Mouse (Mus musculus): ENCODE results near the gene Mgea5. TPM values are rescaled to one million over a fixed set of nuclear protein-coding genes. Genes with fewer than 3 reads are reported as not detected.
A peak's percentile ranks its signal among the peaks of the same experiment; 100 is the strongest.
"Not testable (repeated sequence)": the region's sequence is repeated elsewhere in the genome, so short reads cannot be mapped to it uniquely, and the experiment has no call there.

Mgea5 gene
- total RNA-seq (2021): 84.7 and 93.9 TPM in 2 replicates
- long read RNA-seq, full-length matches to known transcripts: 41 of 64 reads
- long read RNA-seq, partial matches to known transcripts: 9 of 64 reads
- long read RNA-seq, other reads (novel, unspliced or antisense): 14 of 64 reads

DNA sequence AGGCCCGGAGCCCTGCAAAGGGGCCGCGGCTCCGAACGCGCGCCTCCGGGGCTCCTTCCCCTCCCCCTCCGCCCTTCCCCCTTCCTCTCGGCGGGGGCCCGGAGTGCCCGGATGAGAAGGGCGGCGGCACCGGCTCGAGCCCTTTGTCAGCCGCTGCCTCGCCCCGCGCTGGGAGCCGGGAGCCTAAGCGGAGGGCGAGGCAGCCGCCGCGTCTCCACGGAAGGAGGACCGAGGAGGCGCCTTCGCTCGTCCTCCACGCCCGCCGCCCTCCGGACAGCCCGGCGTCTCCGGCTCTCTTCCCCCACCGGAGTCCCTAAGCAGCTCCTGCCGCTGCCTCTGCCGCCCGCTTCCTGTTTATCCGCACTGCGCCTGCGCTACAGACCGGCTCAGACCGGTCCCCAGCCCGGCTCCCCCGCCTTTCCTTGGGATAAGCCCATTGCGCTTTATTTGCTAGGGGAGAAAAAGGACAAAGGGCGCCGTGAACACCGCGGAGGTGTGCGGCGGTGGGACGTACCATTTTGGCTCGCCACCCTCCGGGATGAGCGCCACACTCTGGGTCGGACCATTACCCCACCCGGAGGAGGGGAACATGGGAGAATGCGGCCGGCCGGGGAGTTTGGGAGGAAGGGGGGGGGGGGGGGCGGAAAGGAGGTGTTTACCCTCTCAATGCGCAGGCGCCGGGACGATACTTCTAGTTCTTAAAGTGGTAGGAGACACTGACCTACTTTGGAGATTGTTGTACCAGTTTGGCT lies at the start of gene Mgea5:
TSS of gene Mgea5 (minus strand) at position 657 of the 752 bp plus-strand sequence.
- peak; percentile 97 for DNase-seq

DNA sequence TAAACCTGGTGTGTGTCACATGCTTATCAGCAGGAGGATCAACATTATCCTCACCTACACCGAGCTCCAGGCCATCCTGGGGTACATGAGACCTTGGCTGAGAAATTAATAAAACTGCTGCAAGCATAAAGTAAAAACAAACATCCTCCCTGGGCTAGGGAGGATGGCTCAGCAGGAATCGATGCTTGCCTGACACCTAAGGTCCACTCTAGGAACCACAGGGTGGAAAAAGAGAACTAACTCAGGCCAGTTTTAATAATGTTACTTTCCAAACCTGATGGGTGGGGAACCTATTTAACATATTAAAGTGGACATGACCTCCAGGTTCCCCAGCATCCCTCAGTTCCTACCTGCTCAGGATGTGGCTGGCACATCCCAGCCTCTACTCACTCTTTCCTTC lies 47.0 kb upstream of the Mgea5 start:
- no peak for DNase-seq

DNA sequence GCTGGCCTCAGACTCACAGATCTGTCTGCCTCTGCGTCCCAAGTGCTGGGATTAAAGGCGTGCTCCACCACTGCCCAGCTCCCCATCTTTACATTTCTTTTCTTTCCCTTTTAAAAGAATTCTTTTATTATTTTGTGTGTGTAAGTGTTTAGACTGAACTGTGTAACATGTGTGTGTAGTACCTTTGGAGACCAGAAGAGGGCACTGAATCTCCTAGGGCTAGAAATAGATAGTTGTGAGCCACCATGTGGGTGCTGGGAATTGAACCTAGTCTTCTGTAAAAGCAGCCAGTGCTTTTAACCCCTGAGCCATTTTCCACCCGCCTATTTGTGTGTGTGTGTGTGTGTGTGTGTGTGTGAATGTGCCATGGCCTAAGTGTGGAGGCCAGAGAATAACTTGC lies 44.1 kb upstream of the Mgea5 start:
- DNase-seq: no peak

- no peak for DNase-seq
Observed at GRCm38 (mm10) chr19:45827125-45827524, 43.5 kb upstream of the Mgea5 start.

DNA sequence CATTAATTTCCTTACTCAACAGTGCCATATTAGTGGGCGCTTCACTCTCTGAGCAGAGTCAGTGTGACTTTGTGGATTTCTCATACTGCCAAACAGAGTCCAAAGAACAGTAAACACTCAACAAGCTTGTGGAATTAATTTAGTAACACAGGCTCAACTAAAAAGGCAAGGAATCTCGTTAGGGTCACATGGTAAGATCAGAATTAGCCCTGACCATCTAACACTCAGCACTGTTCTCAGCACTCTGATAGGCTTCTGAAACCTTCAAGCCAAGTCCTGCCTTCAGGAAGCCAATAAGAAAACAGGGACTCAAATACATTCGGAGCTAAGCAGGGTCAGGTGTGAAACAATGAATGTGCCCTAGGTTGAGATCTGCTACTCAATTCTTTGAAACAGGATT lies 42.5 kb upstream of the Mgea5 start:
- no peak for DNase-seq

- DNase-seq: no peak
Observed at GRCm38 (mm10) chr19:45821832-45822231, 38.2 kb upstream of the Mgea5 start.

GRCm38 (mm10) chr19:45817816-45818490 lies 34.3 kb upstream of the Mgea5 start:
- no peak for DNase-seq

- DNase-seq: no peak
Observed at GRCm38 (mm10) chr19:45816727-45817126, 33.1 kb upstream of the Mgea5 start.

GRCm38 (mm10) chr19:45815831-45816405 lies 32.3 kb upstream of the Mgea5 start, which contains the start of gene Kcnip2:
Kcnip2 (minus strand) TSS chr19:45816061.
- peak; percentile 18 for DNase-seq

GRCm38 (mm10) chr19:45815170-45815569 lies 31.5 kb upstream of the Mgea5 start:
- DNase-seq: no peak

DNA sequence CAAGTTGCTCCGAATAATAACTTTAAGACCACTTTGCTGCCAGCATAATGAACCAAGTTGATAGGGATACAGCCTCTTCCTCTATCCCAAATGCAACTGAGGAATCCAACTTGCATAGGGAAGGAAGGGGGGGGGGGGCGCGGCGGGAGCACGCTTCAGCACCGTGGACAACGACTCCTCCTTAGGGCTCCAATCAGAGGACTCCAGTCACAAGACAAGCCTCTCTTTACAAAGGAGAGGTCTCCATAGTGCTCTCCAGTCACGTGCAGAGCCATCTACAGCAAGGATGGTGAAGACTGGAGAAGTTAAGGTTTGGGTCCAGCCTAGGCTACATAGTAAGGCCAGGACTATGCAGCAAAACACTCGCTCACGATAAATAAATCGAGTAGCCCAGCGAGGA lies 30.2 kb upstream of the Mgea5 start:
- DNase-seq: no peak

GRCm38 (mm10) chr19:45813263-45813662 lies 29.6 kb upstream of the Mgea5 start:
- DNase-seq: peak; percentile 89

DNA sequence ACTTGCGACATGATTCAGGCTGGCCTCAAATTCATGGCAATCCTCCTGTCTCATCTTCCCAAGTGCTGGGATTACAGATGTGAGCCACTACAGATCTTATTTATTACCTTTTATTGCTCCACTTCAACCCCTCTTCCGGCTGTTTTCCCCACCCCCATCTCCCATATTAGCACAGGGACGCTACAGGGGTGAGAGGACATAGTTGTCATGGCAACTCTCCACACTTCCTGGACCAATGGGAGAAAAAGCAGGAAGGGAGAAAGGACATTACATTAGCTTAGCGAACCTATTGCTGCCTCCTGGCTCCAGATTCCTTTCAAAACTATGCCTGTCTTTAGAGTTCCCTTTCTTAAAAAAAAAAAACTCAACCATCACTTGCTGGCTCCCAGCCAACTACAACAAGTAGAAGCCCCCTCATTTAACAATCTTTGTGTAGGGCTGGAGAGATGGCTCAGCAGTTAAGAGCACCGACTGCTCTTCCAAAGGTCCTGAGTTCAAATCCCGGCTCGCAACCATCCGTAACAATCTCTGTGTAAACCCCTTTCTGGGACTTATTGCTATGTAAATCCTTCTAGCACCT lies 29.1 kb upstream of the Mgea5 start:
- no peak for DNase-seq

DNA sequence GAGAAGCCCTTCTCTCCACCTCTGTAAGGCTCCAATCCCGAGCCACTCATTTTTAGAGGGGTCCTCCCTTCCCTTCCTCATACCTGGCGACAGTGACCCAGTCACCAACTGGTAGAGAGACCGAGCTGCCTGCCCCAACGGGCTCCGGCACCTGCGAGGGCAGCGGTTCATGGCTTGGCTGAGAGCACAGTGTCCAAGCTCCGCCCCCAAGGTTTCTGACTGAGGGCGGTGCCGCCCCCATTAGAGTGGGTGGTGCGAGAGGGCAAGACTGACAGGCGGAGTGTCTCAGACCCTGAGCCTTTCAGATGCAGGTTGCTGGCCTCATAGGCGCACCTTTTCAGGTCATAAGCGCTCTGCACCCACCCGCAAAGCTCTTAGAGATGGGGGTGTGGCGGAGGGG lies 28.5 kb upstream of the Mgea5 start:
- peak; percentile 74 for DNase-seq

DNA sequence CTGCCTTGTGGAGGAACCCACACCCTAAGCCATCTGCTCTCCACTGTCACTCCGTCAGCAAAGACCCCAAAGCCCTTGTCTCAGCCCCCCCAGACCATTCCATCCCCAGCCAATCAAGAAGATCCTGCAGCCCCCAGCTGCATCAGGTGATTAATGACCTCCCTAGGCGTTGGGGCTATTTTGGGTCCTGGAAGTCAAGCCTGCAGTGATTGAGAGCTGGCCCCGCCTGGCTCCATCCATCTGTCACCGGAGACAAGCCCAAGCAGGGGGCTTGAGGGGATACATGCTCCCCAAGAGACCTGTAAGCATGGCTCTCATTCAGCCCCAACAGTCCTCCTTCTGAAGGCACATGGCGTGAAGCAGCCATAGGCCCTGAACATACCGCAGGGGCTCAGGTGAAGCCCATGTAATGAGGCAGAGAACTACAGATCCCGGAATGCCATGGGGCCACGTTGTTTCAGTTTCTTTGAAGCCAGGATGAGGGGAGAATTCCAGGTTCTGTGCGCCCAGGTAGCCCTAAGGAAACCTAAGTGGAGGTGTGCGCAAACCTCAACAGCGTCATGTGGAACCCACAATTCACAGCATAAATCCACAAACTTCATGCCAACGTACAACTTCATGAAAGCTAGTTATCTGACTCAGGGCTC lies 27.5 kb upstream of the Mgea5 start:
- DNase-seq: no peak

- DNase-seq: no peak
Observed at GRCm38 (mm10) chr19:45807732-45808131, 24.1 kb upstream of the Mgea5 start.

DNA sequence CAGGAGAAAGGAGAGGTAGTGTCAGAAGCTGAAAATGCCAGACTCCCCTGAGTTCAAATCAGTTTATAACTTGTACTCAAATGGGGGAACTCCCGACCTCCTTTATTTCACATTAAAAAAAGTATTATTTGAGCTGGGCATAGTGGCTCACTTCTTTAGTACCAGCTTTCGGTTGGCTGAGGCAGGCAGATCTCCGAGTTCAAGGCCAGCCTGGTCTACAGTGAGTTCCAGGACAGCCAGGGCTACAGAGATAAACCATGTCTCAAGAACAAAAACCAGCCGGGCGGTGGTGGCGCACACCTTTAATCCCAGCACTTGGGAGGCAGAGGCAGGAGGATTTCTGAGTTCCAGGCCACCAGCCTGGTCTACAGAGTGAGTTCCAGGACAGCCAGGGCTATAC lies 22.2 kb upstream of the Mgea5 start:
- not testable (repeated sequence) for DNase-seq

DNA sequence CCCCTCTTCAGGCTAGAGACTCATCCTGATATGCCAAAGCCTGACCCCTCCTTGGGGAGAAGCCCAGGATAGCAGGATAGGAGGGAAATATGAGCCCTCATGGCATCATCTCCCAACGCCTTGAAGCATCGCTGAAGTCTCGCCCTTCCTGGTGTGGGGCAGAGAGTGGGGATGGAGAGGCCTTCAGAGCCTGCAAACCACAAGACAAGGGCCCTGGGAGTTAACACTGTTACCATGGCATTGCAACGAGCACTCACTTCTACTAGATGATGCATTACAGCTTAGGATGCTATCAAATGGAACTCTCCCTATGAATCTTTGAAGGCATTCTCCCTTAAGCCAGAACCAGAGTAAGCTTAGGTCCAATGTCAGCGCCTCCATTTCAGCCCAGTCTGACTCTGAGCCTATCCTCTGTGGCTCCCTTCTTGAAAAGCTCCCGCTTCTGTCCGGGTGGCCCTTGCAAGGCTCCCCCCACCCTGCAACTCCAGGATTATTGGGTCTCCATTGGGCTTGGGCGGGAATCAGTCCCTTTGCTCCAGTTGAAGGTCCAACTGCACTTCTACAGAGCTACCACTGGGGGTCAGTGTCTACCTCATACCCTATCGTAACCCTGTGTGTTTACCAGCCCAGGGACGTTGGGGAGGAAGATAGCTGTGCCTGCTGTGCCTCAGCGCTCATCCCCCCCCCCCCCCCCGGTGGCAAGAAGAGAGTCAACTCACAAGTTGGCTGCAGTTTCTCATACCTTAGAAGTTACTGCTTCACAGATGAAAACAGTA lies 21.1 kb upstream of the Mgea5 start:
- no peak for DNase-seq

- no peak for DNase-seq
Observed at GRCm38 (mm10) chr19:45803408-45803807, 19.8 kb upstream of the Mgea5 start.

DNA sequence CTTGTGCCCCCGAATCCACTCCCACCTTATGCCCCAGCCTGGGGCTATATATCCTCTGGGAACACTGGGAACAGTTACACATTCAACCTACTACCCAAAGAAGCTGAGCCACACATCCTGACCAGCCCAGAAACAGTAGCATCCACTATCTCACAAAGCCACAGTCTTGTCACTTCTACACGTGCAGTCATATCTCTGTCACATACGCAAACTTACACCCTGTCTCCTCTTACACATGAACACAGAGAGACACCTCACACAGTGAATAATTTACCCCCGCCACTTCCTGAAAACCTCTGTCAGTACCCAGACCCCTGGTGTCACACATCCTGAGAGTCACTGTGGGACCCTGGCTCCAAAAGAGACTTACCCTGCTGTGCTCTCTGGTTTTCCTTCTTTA lies 19.1 kb upstream of the Mgea5 start:
- DNase-seq: no peak

GRCm38 (mm10) chr19:45796879-45797278 lies 13.2 kb upstream of the Mgea5 start:
- no peak for DNase-seq

All from adrenal gland, postnatal 25 days (tissue).